Mouse (Mus musculus) leukemia stem cell, adult 10-12 weeks (primary cell): ENCODE measurements around the gene Elfn2. TPM values are rescaled to one million over a fixed set of nuclear protein-coding genes. Genes with fewer than 3 reads are reported as not detected.

Experiments used
- polyA plus RNA-seq: library from polyadenylated mRNA; stranded (reverse); fragments of >175 nt; gene quantifications from 2 replicates; pipeline ENCODE4 v1.2.3, GENCODE M21; 2012; ENCODE audit warnings: low replicate concordance

Gene Elfn2
- polyA plus RNA-seq, result 0.48 TPM in 1 of 2 replicates, not detected in the other

DNA sequence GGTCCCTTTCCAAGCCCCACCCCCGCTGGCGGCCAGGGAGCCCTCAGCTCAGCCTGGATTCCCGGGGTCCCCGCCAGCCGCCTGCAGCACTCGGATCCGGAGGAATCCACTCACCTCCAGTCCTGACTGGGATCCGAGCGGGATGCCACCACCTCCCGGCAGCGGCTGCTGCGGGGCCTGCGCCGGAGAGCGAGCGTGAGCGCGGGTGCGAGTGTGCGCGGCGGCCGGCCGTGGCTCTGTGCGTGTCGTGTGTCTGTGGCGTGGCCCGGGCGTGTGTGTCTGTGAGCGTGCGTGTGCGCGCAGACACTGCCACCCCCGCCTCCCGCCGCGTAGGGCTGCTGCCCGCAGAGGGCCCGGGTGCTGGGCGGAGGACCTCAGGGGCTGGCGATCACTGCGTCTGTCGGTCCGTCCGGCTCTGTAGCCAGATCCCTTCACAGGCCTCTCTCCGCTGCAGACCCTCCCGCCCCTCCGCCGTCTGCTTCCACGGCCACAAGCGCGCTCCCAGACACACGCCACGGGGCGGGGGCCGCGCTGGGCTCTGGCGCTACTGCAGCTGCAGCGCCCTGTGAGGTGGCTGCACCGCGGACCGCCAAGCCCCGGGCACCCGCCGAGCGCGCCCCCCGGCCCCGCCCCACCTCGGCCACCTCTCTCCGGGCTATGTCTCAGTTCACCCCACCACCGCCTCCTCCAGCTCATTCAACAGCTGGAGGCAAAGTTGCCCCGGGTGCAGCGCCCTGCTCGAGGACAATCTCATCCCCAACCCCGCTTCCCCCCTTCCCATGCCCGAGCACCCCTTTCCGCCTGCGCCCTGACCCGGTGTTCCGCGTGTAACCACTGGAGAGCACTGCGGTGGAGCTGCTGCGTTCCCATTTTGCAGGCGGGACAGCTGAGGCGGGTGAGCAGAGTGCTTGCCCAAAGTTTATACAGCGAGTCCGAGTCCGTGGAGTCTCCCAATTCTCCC, at the start of gene Elfn2:
Gene Elfn2 (minus strand): TSS at position 482 of the 961 bp plus-strand sequence.

Other genes with a start within 250 kb of the Elfn2 start
- gene Il2rb, start 223.5 kb downstream of the Elfn2 start, polyA plus RNA-seq, result 14.9 and 21.2 TPM in 2 replicates
- gene C1qtnf6, start 187.4 kb downstream of the Elfn2 start, polyA plus RNA-seq, result 0.86 and 2.7 TPM in 2 replicates
- gene Sstr3, start 174.1 kb downstream of the Elfn2 start, polyA plus RNA-seq, result not detected in 2 replicates
- 69.9 and 406 TPM in 2 replicates for gene Rac2, start 146.0 kb downstream of the Elfn2 start, polyA plus RNA-seq
- gene Cyth4, start 121.7 kb downstream of the Elfn2 start, polyA plus RNA-seq, result 15.9 and 22.1 TPM in 2 replicates
- 20.2 and 32.5 TPM in 2 replicates for gene Mfng, start 54.7 kb upstream of the Elfn2 start, polyA plus RNA-seq
- gene Card10, start 84.3 kb upstream of the Elfn2 start, polyA plus RNA-seq, result 0.91 and 3.5 TPM in 2 replicates
- 1.2 and 3.8 TPM in 2 replicates for gene Cdc42ep1, start 123.9 kb upstream of the Elfn2 start, polyA plus RNA-seq
- gene Lgals2, start 136.8 kb upstream of the Elfn2 start, polyA plus RNA-seq, result not detected in 2 replicates
- gene Gga1, start 158.4 kb upstream of the Elfn2 start, polyA plus RNA-seq, result 196 and 266 TPM in 2 replicates
- 2.8 and 3.6 TPM in 2 replicates for gene Gm49510, start 180.9 kb upstream of the Elfn2 start, polyA plus RNA-seq
- gene Sh3bp1, start 181.0 kb upstream of the Elfn2 start, polyA plus RNA-seq, result 524 and 1,002 TPM in 2 replicates
- gene Pdxp, start 195.1 kb upstream of the Elfn2 start, polyA plus RNA-seq, result 8.9 and 14.7 TPM in 2 replicates
- 15.8 and 51.1 TPM in 2 replicates for gene Lgals1, start 208.0 kb upstream of the Elfn2 start, polyA plus RNA-seq
- gene Nol12, start 216.2 kb upstream of the Elfn2 start, polyA plus RNA-seq, result 17.2 and 18.8 TPM in 2 replicates
- gene Triobp, start 229.0 kb upstream of the Elfn2 start, polyA plus RNA-seq, result 91.0 and 129 TPM in 2 replicates